Mouse (Mus musculus) gonadal fat pad, adult 2 months (tissue): ENCODE data around the gene Rffl. TPM values are rescaled to one million over a fixed set of nuclear protein-coding genes. Genes with fewer than 3 reads are reported as not detected.
"Not testable (repeated sequence)": the region's sequence is repeated elsewhere in the genome, so short reads cannot be mapped to it uniquely, and the experiment has no call there.

Source experiments
- DNase-seq: peaks from one replicate; pipeline ENCODE4 v3.0.0-alpha.2; 2012; ENCODE audit warnings: low read depth
- polyA plus RNA-seq: library from polyadenylated mRNA; depleted of rRNA; stranded (reverse); fragments of >200 nt; gene quantifications from 2 replicates; pipeline ENCODE4 v1.2.3, GENCODE M21; 2012

Gene Rffl
- polyA plus RNA-seq, 1 experiment: 22.5 TPM

GRCm38 (mm10) chr11:82845415-82846078 lies 25.5 kb downstream of the Rffl start:
- DNase-seq: no peak

DNA sequence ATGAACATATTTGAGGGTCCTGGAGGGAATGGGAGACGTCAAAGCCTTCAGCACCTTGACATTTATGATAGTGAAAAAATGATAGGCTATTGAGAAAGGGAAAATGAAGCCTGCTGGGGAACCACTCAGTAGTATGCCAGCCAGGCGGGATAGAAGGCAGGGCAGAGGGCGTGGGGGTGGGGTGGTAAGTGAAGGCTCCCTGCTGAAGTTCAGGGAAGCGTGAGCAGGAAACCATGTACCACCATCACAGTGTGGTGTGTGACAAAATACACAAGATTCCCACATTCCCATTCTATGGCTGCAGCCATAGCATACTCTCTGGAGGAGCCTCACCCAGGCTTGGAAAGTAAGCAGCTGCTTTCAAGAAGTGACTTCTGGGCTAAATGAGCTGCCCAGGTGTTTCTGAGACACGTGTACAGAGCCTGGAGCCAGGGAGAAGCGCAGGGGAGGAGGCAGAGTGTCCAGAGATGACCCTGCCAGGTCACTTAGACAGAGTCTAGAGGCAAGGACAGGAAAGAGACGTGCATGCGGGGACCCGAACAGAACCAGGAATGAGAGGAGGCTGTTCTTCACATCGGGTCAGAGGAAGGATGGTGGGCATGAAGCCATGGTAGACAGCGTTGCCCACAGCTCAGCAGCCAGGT lies 26.1 kb downstream of the Rffl start:
- no peak for DNase-seq

DNA sequence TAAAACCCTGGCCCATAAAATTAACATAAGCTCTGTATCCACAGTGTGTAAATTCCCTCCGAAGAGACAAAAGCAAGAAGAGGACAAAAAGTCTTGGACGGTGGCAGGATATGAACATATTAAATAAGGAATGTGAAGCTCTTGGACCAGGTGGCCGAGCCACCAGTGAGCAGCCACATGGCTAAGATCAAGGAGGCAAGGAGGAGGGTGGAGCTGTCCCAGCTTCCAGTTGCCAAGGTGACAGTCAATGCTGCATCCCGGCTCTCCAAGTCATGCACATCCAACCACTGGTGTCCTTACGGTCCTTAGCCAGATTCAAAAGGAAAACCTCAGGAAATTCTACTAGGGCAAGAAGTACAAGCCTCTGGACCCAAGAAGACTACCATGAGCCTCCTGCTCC lies 32.5 kb downstream of the Rffl start:
- no peak for DNase-seq

GRCm38 (mm10) chr11:82837848-82838247 lies 33.2 kb downstream of the Rffl start:
- no peak for DNase-seq

- DNase-seq: no peak
Observed at GRCm38 (mm10) chr11:82837192-82837591, 33.8 kb downstream of the Rffl start.

DNA sequence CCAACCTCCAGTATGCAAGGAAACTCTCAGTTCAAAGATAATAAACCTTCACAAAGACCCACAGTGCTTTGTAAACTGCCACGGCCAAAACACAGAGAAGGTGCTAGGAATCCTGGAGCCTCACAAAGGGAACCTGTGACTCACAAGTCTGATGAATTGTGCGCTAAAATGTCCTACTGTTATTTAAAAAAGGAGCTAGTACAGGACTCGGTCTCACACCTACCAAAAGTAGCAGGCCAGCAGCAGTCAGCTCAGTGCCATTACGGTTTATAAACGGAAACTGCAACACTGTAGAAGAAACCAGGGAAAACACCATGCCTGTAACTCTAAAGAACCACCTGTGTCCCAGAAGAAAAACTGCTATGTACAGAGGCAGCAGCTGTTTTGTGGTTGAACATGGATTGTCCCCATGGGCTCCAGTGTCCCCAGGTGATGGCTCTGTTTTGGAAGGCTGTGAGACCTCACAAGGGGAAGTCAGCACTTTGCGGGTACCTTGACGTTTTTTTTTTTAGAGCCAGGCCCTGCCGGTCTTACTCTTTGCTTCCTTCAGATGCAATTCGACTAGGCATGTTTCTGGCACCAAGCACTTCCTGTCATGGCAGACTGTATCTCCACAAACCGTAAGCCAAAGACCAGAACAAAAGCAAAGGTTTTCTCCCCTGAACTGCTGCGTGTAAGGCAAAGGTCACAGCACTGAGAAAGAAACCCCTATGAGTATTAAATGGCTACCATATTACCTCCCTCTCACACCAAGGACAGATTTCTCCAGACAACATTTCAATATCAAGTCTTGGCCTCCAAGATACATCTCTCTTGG lies 35.2 kb downstream of the Rffl start:
- DNase-seq: no peak

DNA sequence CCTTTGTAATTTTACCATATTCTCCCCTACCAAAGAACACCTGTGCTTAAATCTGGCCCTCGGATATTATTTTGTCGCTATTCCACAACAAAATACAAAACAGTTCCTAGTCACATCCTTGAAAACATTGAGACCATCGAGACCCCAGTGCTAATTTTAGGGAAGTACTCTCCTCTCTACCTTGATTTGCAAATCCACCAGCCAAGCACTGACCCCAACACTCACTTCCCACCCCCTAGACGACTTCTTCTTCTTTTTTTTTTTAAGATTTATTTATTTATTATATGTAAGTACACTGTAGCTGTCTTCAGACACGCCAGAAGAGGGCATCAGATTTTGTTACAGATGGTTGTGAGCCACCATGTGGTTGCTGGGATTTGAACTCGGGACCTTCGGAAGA lies 36.7 kb downstream of the Rffl start:
- not testable (repeated sequence) for DNase-seq

GRCm38 (mm10) chr11:82833929-82834328 lies 37.1 kb downstream of the Rffl start:
- DNase-seq: no peak

DNA sequence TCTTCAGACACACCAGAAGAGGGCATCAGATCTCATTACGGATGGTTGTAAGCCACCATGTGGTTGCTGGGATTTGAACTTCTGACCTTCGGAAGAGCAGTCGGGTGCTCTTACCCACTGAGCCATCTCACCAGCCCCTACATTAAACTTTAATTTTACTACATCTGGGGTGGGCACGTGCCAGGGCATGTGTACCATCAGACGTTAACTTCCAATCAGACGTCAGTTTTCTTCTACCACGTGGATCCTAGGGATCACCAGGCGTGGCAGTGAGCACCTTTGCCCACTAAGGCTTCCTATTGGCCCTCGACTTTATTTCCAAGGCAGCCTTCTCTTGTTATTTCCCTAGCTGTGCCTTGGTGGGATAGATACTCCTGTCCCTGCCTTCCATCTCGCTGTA lies 38.6 kb downstream of the Rffl start:
- DNase-seq: not testable (repeated sequence)

DNA sequence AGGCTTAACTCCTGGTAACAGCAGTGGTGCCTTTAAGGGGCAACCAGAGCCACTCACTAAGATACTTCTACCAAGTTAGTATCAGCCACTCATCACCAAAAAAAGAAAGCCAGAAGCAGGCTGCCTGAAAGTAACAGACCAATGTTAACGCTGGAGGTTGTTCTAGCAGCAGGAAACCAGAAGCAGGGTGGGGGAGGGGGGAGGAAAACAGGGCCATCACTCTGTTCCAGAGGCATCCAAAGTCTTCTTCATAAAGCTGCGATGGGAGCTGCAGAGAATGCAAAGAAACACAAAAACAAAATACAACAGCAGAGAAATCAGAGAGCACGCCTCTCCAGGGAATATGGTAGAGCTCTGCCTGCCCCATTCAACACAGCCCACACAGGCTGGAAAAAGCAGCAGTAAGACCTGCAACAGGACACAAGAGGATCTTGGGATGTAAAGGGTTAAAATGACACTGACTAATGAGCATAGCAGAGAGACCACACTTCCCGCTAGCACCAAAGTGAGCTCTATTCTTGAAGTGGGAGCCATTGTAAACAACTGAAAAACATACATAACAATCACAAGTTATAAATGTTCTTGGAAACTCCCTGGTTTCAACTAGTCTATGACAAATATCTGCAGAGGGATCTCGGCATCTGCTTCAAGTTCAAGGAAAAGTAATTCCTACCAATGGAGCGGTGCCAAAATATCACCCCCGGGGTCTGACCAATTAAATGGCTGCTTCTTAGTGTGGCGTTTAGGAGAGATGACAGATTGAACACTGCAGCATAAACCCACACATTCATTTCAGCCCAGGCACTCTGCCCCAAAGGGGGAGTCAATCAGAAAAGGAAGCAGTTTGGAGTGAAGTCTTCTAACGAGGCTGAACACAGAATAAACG lies 39.8 kb downstream of the Rffl start:
- no peak for DNase-seq

GRCm38 (mm10) chr11:82826818-82827217 lies 44.2 kb downstream of the Rffl start:
- DNase-seq: no peak

DNA sequence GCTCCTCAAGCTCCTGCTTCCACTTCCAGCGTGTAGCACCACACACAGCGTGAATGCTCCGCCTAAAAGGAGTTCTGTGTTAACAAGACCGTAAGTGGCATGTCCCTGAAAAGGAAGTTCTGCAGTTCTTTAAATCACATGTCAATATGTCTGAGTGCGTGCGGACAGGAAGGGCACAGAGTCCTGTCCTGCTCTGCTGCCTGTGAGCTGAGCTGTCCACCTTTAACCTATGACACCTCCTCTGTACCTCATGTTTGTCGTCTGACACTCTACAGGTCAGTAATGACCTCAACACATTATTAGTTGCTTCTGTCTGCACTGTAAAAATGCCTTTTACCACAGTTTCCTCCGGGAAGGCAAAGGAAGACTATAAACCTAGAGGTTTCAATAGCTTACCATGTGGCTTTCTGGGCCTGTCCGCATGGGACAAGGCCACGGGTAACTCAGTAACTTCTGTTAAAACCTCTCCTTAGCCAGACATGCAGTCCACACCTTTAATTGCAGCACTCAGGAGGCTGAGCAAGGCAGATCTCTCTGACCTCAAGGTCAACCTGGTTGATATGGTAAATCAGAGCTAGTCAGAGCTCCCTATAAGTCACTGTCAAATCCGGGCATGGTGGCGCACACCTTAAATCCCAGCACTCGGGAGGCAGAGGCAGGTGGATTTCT lies 50.1 kb downstream of the Rffl start:
- DNase-seq: no peak

GRCm38 (mm10) chr11:82819350-82819749 lies 51.7 kb downstream of the Rffl start:
- DNase-seq: no peak

- no peak for DNase-seq
Observed at GRCm38 (mm10) chr11:82808485-82808884, 62.5 kb downstream of the Rffl start.

GRCm38 (mm10) chr11:82807370-82807769 lies 63.6 kb downstream of the Rffl start:
- DNase-seq: no peak

- DNase-seq: no peak
Observed at GRCm38 (mm10) chr11:82806656-82807055, 64.4 kb downstream of the Rffl start.

DNA sequence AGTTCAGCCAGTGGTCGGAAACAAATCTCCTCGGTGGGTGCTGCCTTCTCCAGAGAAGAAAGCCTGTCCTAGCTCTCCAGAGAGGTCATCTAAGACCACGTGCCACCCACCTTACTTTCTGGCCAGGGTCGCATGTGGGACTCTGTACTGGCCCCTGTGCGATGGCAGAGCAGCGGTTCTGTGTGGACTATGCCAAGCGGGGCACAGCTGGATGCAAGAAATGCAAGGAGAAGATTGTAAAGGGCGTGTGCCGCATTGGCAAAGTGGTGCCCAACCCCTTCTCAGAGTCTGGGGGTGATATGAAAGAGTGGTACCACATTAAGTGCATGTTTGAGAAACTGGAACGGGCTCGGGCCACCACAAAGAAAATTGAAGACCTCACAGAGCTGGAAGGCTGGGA lies 87.6 kb downstream of the Rffl start:
- no peak for DNase-seq

DNA sequence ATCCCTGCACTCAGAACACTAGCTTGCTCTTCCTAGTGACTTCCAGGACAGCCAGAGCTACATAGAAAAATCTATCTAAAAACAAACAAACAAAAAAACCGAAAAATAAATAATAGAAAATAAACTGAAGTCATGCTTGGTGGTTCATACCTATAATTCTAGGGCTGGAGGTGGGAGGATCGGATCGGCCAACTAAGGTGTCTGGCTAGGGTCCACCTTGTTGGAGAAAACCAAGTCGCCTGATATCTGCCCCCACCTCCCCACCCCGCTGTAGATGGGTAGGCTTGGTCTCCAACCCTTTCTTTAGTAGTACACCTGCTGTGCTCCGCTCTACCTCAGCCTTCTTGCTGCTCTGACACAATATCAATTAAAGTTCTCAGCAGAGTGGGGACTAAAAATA lies 88.8 kb downstream of the Rffl start:
- DNase-seq: no peak

DNA sequence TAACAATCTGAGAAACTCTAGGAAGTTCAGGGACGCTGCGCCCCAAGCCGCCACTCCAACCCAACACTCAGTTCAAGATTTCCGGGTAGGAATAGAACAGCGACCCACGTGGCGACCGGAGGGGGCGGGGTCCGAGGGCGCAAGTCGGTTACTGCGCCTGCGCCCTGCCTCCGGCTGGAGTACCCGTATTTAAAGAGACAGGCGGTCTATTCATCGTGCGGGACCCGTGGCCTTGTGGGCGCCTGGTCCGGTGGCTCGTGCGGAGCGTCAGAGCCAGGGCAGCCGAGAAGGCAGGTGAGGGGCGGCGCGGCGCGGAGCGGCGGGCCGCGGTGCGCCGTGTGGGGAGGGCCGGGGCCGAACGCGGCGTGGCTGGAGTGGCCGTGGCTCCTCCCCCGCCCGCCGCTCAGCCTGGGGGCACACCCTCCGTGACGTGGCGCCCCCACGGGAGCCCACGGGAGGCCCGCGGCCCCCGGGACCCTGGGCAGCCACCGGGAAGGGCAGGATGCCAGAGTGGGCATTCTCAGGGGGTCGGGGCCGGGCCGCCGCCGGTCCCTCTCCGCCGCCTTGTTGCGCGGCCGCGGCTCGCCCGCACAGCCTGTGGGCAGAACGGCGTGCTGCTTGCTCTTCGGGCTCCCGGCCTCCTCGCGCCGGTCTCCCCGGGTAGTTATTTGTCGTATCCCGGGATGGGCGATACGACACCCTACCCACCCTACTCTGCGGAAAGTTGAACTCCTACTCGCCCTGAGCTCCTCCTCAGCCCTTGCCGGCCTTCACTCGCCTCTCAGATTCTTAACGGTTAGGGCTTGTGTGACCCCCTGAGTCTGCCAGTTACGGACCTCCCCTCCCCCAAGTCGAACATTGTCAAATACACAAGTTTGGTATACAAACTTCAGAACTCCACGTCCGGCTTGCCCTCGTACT lies 89.8 kb downstream of the Rffl start, which contains the start of gene Lig3:
Gene Lig3, plus strand, starts transcription at position 126 of the 921 bp plus-strand sequence.
- no peak for DNase-seq

DNA sequence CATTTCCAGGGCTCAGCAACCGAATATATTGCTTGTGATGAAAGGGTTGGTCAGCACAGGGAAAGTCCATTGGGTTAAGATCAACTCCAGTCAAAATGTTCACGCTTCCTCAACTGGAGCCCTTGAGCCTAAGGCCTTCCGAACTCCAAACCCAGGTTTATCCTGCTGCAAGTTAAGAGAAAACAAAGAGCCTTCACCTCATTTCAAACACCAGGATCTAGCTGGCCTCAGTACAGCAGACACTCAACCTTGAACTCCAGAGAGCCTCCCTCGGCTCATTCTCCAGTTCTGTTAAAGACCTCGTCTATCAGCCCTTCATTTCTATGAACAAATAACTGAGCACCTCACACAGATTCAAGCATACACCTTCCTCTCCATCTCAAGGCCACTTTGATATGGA lies 90.9 kb downstream of the Rffl start:
- no peak for DNase-seq
